Mouse (Mus musculus): ENCODE measurements around the gene Dact1. TPM values are rescaled to one million over a fixed set of nuclear protein-coding genes. Genes with fewer than 3 reads are reported as not detected.

Dact1 gene
- polyA plus RNA-seq (2012), result 0.11 and 0.24 TPM in 2 replicates

DNA sequence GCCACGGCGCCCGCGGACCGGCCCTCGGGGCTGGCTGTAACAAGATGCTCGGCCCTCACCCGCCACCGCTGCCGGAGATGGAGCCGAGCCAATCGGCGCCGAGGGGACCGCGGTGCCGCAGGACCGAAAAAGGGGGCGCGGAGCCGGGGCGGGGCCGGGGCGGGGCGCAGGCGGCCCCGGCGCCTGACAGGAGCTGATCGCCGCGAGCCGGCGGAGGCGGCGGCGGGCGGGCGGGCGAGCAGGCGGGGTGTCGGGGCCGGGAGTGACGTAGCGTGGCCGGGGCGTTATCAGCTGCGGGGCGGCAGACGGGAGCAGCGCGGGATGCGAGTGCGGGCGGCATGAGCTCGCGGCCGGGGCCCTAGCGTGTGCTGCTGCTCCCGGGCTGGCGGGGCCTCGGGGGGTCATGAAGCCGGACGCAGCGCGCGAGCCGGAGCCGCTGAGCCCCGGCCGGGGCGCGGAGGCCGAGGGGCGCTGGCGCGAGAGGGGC, at the start of gene Dact1:
TSS of gene Dact1 (plus strand) at position 304 of the 487 bp plus-strand sequence.
- TF ChIP-seq GATA1 (IDR thresholded peaks at IDR 0.05; ENCODE audit: low read length), result no peak

DNA sequence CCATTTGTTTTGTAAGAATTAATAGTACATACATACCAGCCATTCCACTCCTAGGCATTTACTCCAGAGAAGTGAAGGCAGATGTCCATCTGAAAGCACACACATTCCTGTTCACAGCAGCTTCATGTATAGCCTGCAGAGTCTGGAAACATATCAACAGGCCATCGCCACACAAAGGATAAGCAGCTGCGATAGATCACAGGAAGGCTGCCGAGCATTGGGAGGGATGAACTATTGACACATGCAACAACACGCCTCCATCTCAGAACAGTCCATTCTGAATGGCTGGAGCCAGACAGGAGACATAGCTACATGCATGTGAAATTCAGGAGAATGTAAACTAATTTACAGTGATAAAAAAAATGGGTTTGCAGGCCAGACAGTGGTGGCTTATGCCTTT, 45.5 kb upstream of the Dact1 start:
- TF ChIP-seq GATA1 (IDR thresholded peaks at IDR 0.05; ENCODE audit: low read length), result no peak

GRCm38 (mm10) chr12:71269367-71269766, 40.3 kb upstream of the Dact1 start:
- no peak for TF ChIP-seq GATA1 (IDR thresholded peaks at IDR 0.05; ENCODE audit: low read length)

- no peak for TF ChIP-seq GATA1 (IDR thresholded peaks at IDR 0.05; ENCODE audit: low read length)
These were observed 38.6 kb upstream of the Dact1 start for GRCm38 (mm10) chr12:71271131-71271530.

GRCm38 (mm10) chr12:71274519-71275237, 35.0 kb upstream of the Dact1 start:
- no peak for TF ChIP-seq GATA1 (IDR thresholded peaks at IDR 0.05; ENCODE audit: low read length)

- TF ChIP-seq GATA1 (IDR thresholded peaks at IDR 0.05; ENCODE audit: low read length), result no peak
These were observed 33.6 kb upstream of the Dact1 start for GRCm38 (mm10) chr12:71275906-71276595.

GRCm38 (mm10) chr12:71279521-71280262, 30.0 kb upstream of the Dact1 start:
- TF ChIP-seq GATA1 (IDR thresholded peaks at IDR 0.05; ENCODE audit: low read length), result no peak

GRCm38 (mm10) chr12:71281201-71281768, 28.4 kb upstream of the Dact1 start:
- no peak for TF ChIP-seq GATA1 (IDR thresholded peaks at IDR 0.05; ENCODE audit: low read length)

GRCm38 (mm10) chr12:71285399-71285798, 24.3 kb upstream of the Dact1 start:
- TF ChIP-seq GATA1 (IDR thresholded peaks at IDR 0.05; ENCODE audit: low read length), result no peak

GRCm38 (mm10) chr12:71290460-71290859, 19.2 kb upstream of the Dact1 start:
- no peak for TF ChIP-seq GATA1 (IDR thresholded peaks at IDR 0.05; ENCODE audit: low read length)

- TF ChIP-seq GATA1 (IDR thresholded peaks at IDR 0.05; ENCODE audit: low read length), result no peak
These were observed 15.4 kb upstream of the Dact1 start for GRCm38 (mm10) chr12:71293960-71294942.

DNA sequence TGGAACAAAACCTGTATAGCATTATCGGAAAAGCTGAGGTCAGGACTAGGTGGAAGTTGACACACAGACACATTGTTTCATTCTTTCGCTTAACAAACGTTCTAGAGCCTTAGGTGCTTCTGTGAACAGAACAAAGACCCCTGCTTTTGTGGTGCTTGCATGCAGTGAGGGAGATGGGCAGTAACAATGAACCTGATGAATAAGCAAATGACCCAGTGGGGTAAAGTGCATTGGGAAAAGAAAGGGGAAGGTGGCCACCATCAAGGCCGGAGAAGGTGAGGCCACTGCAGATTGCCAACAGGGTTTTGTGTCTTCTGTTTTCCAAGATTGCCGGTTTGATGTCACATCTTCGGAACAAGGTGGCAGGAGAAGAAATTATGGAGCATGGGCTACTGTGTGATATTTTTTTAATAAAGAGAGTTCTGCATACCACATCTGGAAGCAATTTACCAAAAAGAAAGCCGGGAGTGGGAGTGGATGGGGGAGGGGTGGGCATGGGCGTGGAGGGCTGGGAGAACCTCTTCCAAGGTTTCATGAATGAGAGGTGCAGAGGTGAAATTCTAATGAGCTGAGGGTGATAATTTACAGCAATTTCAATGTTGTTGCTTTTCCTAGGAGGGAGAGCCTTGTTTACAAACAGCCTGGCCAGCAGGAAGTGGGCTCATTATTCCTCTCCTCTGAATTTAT, 12.7 kb upstream of the Dact1 start:
- no peak for TF ChIP-seq GATA1 (IDR thresholded peaks at IDR 0.05; ENCODE audit: low read length)

DNA sequence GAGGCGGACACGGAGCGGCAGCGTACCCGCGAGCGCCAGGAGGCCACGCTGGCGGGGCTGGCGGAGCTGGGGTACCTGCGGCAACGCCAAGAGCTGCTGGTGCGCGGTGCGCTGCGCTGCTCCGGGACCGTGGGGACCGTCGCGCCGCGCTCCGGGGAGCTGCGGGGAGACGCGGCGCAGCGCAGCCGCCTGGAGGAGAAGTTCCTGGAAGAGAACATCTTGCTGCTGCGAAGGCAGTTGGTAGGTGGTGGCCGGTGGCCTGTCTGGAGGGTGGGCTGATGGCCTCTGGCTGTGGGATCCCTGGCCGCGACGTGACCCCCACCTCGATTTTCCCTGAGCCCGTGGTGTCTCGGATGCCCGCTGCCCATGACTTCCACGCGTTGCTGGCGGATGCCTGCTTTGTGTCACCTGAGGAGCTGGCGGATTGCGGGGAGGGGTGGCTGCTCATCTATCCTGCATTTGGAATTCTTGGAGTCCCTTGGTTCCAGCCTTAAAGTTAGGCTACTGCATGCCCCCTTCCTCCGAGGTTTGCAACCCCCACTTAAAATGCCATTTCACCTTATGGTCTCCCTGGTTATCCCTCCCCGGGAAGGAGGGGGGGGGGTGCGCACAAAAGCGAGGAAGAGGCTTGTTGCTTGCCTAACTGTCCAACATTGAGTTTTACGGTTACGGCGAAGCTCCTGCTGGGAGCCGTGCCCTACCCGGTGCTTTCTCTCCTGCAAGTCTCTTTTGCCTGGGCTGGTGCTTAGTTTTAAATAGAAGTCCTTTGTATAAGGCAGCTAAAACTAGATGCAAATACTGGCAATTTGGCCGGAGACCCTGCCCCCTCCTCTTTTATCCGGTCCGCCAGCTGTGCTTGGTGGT, 616 bp downstream of the Dact1 start:
- no peak for TF ChIP-seq GATA1 (IDR thresholded peaks at IDR 0.05; ENCODE audit: low read length)

Measured in G1E-ER4 (cell line).